In genomic region chr15:102077111-102077677, GRCm38 (mm10) we compare ENCODE assay signal across 19 mouse cellular contexts. TPM values are rescaled to one million over a fixed set of nuclear protein-coding genes. Genes with fewer than 3 reads are reported as not detected.
"Had no signal": no experiment of that assay in that cellular context is flagged by ENCODE, and none has a peak within 500 bp of the region (broad histone marks: within the 10 kb centered on the region; RNA-seq: fewer than 3 reads in every experiment).

No protein-coding gene starts in this region.

- H3K9ac ChIP-seq: intestine, embryonic 15.5 days; kidney, embryonic 15.5 days; limb, embryonic 12.5 days; limb, embryonic 15.5 days; lung, embryonic 14.5 days; midbrain, embryonic 12.5 days had no signal

- H3K27ac ChIP-seq: intestine, embryonic 15.5 days; kidney, embryonic 15.5 days; limb, embryonic 12.5 days; limb, embryonic 15.5 days; macrophage; midbrain, embryonic 12.5 days; stomach, postnatal 0 days had no signal

- DNase-seq: kidney, adult 11 months; kidney, adult 8-10 months; kidney, postnatal 10 days; kidney, postnatal 36 days; left cerebral cortex, postnatal 4 days; lung, embryonic 14.5 days; thymus, adult 2 months; thymus, postnatal 14 days had no signal

- H3K9me3 ChIP-seq: intestine, embryonic 15.5 days; kidney, embryonic 15.5 days; limb, embryonic 12.5 days; limb, embryonic 15.5 days; midbrain, embryonic 12.5 days had no signal

- ATAC-seq: intestine, embryonic 15.5 days; lung, postnatal 0 days; midbrain, embryonic 16.5 days had no signal

- H3K36me3 ChIP-seq: intestine, embryonic 15.5 days had no signal

- H3K4me3 ChIP-seq: intestine, embryonic 15.5 days; kidney, embryonic 15.5 days; limb, embryonic 12.5 days; limb, embryonic 15.5 days; midbrain, embryonic 12.5 days; myocyte had no signal

- H3K4me1 ChIP-seq: intestine, embryonic 15.5 days had no signal

- H3K27me3 ChIP-seq: intestine, embryonic 15.5 days; kidney, embryonic 15.5 days; limb, embryonic 12.5 days; limb, embryonic 15.5 days; midbrain, embryonic 12.5 days had no signal

- H3K4me2 ChIP-seq: intestine, embryonic 15.5 days; limb, embryonic 12.5 days; limb, embryonic 15.5 days; lung, embryonic 14.5 days; midbrain, embryonic 12.5 days had no signal

RNA-seq across cellular contexts. Expression of gene Tns2, which starts 23.0 kb away (rescaled TPM):
- total RNA-seq: monocyte, adult 5-6 weeks had no signal

RNA-seq across cellular contexts. Expression of gene Krt18, which starts 49.2 kb away (rescaled TPM):
- polyA plus RNA-seq: macrophage, myocyte had no signal
